Mouse (Mus musculus) liver, adult 2 months (tissue): Measurements from ENCODE around the gene Vmn2r74. TPM values are rescaled to one million over a fixed set of nuclear protein-coding genes. Genes with fewer than 3 reads are reported as not detected.

Source experiments
- DNase-seq: peaks from one replicate; pipeline ENCODE4 v3.0.0-alpha.2; 2011; ENCODE audit warnings: low read depth, low spot score; ENCODE audit errors: extremely low read depth
- H3K27ac ChIP-seq: fragments of 200-500 bp; replicated peaks from 2 replicates; pipeline ENCODE4 v1.5.1; 2012; ENCODE audit warnings: low read depth, mild to moderate bottlenecking, control low read depth, inconsistent platforms, low read length; ENCODE audit not compliant: insufficient read depth
- H3K27me3 ChIP-seq: fragments of 200-500 bp; 2 replicates; pipeline ENCODE4 v1.6.1; 2012; ENCODE audit warnings: mild to moderate bottlenecking, moderate library complexity, low read length, inconsistent platforms; ENCODE audit not compliant: control insufficient read depth, insufficient read depth
- H3K36me3 ChIP-seq: fragments of 200-500 bp; 2 replicates; pipeline ENCODE4 v1.6.1; 2012; ENCODE audit warnings: low read length, inconsistent platforms; ENCODE audit not compliant: control insufficient read depth, insufficient read depth
- H3K4me1 ChIP-seq: fragments of 200-500 bp; 2 replicates; pipeline ENCODE4 v1.6.1; 2011; ENCODE audit warnings: low read length; ENCODE audit not compliant: control insufficient read depth, insufficient read depth
- H3K4me3 ChIP-seq: fragments of 200-500 bp; 2 replicates; pipeline ENCODE4 v1.5.1; 2011; ENCODE audit warnings: low read depth, mild to moderate bottlenecking, control low read depth, low read length, moderate library complexity; ENCODE audit not compliant: insufficient read depth
- H3K79me2 ChIP-seq: fragments of 200-500 bp; 2 replicates; pipeline ENCODE4 v1.6.1; 2012; ENCODE audit warnings: inconsistent platforms, mild to moderate bottlenecking, low read length, moderate library complexity; ENCODE audit not compliant: control insufficient read depth, insufficient read depth
- H3K9ac ChIP-seq: fragments of 200-500 bp; 2 replicates; pipeline ENCODE4 v1.6.1; 2012; ENCODE audit warnings: low read depth, mild to moderate bottlenecking, control low read depth, inconsistent platforms, low read length
- CTCF ChIP-seq: fragments of 200-500 bp; IDR thresholded peaks from 2 replicates; pipeline ENCODE4 v1.5.1; 2011; ENCODE audit warnings: low read depth, low read length, control low read depth
- POLR2A ChIP-seq: fragments of 200-500 bp; IDR thresholded peaks from 2 replicates; pipeline ENCODE4 v1.6.1; 2011; ENCODE audit warnings: low read length, control low read depth; ENCODE audit not compliant: insufficient read depth; ENCODE audit errors: extremely low read depth
- WGBS: fragments of 180-500 bp; shearing (Covaris S2); methylation state at CpG from one replicate; pipeline ENCODE4 v1.1.7; 2018; 5-methylcytosine and 5-hydroxymethylcytosine counted together
- polyA plus RNA-seq: library from polyadenylated mRNA; depleted of rRNA; stranded (reverse); fragments of >200 nt; gene quantifications from 2 replicates; pipeline ENCODE4 v1.2.3, GENCODE M21; 2012; rRNA removed
- total RNA-seq: library from RNA; depleted of rRNA; stranded (reverse); fragments of >200 nt; gene quantifications from 2 replicates; pipeline ENCODE4 v1.2.3, GENCODE M21; 2014; rRNA removed

Gene Vmn2r74
- total RNA-seq: not detected in 2 replicates
- polyA plus RNA-seq: not detected in 2 replicates

DNA sequence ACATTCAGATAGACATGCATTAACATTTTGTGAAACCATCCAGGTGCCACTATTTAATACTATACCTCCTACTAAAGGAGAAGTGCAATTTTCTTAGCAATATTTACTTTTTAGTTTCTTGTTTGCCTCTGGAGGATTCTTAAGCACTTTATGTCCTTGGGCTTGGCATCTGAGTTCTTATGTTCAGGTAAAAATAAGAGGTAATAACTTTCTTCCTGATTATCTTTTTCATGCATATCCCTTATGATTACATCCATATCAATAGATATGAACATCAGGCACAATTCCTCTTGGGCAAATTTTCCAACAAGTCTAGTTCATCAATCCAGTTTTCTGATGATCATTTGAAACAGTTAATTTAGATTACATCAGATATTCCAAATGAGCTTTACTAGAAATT is at the start of gene Vmn2r74:
TSS of gene Vmn2r74 (minus strand) at position 101 of the 400 bp plus-strand sequence.
- no peak within 1 kb of the TSS for H3K9ac ChIP-seq
- H3K4me3 ChIP-seq: no peak within 1 kb of the TSS
- no peaks in the 10 kb centered on the region for H3K36me3 ChIP-seq
- H3K4me1 ChIP-seq: no peaks in the 10 kb centered on the region
- no peaks in the 10 kb centered on the region for H3K79me2 ChIP-seq
- DNase-seq: no peak
- no peaks in the 10 kb centered on the region for H3K27me3 ChIP-seq
- H3K27ac ChIP-seq: no peak within 1 kb of the TSS
- TF ChIP-seq POLR2A (no peak), CTCF (no peak)

DNA sequence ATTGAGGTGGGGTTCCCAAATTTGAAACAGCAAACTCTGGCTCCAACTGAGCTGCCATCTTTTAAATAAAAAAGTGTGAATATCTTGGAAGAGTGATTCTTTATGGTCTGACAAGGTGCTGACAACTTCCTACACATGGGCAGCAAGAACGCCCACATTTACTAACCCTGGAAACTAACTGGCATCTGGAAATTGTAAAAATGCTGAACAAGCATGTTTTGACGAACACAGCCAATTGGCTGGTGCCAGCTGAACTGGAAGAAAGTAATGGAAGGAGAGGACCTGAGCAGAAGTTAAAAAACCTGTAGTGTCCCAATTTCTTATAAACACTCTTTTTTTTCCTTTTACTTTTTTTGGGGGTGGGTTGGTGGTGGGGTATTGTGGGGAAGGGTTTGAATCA is 46.1 kb upstream of the Vmn2r74 start:
- Histone ChIP-seq H3K79me2 (no peaks in the 10 kb centered on the region), H3K36me3 (no peaks in the 10 kb centered on the region), H3K27ac (no peak overlapping the region), H3K4me1 (no peaks in the 10 kb centered on the region), H3K4me3 (no peak overlapping the region), H3K27me3 (no peaks in the 10 kb centered on the region), H3K9ac (no peak overlapping the region)
- TF ChIP-seq POLR2A (no peak), CTCF (no peak)
- DNase-seq: no peak
- 85% methylated on average over 2 of the region's 2 CpGs for WGBS

Other genes starting within 250 kb of the Vmn2r74 start
- gene Vmn2r72, start 206.5 kb downstream of the Vmn2r74 start, total RNA-seq: not detected in 2 replicates
- gene Vmn2r72, start 206.5 kb downstream of the Vmn2r74 start, polyA plus RNA-seq: not detected in 2 replicates
- not detected in 2 replicates for gene Vmn2r73, start 85.4 kb downstream of the Vmn2r74 start, total RNA-seq
- not detected in 2 replicates for gene Vmn2r73, start 85.4 kb downstream of the Vmn2r74 start, polyA plus RNA-seq
- not detected in 2 replicates for gene Vmn2r75, start 210.1 kb upstream of the Vmn2r74 start, total RNA-seq
- gene Vmn2r75, start 210.1 kb upstream of the Vmn2r74 start, polyA plus RNA-seq: not detected in 2 replicates